Mouse (Mus musculus) liver, embryonic 16.5 days (tissue): ENCODE measurements around the gene Nfya. TPM values are rescaled to one million over a fixed set of nuclear protein-coding genes. Genes with fewer than 3 reads are reported as not detected.

Experiments
- ATAC-seq: fragments of 200-750 bp; cut with Nextera tagmentation; 2 replicates; pipeline ENCODE4 v1.8.0; 2017; ENCODE audit warnings: low read depth, mild to moderate bottlenecking, moderate number of reproducible peaks, moderate library complexity
- H3K27ac ChIP-seq: fragments of 300-500 bp; sonication (generic); 2 replicates; pipeline ENCODE4 v1.5.1; 2014; ENCODE audit warnings: mild to moderate bottlenecking, low read length
- H3K27me3 ChIP-seq: fragments of 300-500 bp; sonication (generic); 2 replicates; pipeline ENCODE4 v1.6.1; 2014; ENCODE audit warnings: low read depth, low read length, mixed read lengths; ENCODE audit not compliant: control insufficient read depth, insufficient read depth
- H3K36me3 ChIP-seq: fragments of 300-500 bp; sonication (generic); 2 replicates; pipeline ENCODE4 v1.6.1; 2014; ENCODE audit warnings: mild to moderate bottlenecking; ENCODE audit not compliant: control insufficient read depth, insufficient read depth
- H3K4me1 ChIP-seq: fragments of 300-500 bp; sonication (generic); 2 replicates; pipeline ENCODE4 v1.6.1; 2014; ENCODE audit warnings: low read depth, low read length, mixed read lengths; ENCODE audit not compliant: control insufficient read depth
- H3K4me2 ChIP-seq: fragments of 300-500 bp; sonication (generic); 2 replicates; pipeline ENCODE4 v1.6.1; 2014; ENCODE audit warnings: low read depth, low read length, mixed read lengths
- H3K4me3 ChIP-seq: fragments of 300-500 bp; sonication (generic); 2 replicates; pipeline ENCODE4 v1.5.1; 2014; ENCODE audit warnings: low read depth, mild to moderate bottlenecking, low read length
- H3K9ac ChIP-seq: fragments of 300-500 bp; sonication (generic); 2 replicates; pipeline ENCODE4 v1.6.1; 2014; ENCODE audit warnings: low read depth, low read length
- H3K9me3 ChIP-seq: fragments of 300-500 bp; sonication (generic); replicated peaks from 2 replicates; pipeline ENCODE4 v1.6.1; 2016; ENCODE audit warnings: low read length; ENCODE audit not compliant: control insufficient read depth
- WGBS: fragments of 180-500 bp; shearing (Covaris S2); extraction: QIAGEN DNeasy Blood & Tissue Kit; methylation state at CpG from one replicate; pipeline ENCODE4 v1.1.7; 2014; ENCODE audit not compliant: insufficient replicate concordance; 5-methylcytosine and 5-hydroxymethylcytosine counted together
- polyA plus RNA-seq: library from polyadenylated mRNA; unstranded; fragments of >200 nt; fragmentation: Nextera tagmentation; extraction: Ambion mirVana; gene quantifications from 2 replicates; pipeline ENCODE4 v1.2.1, GENCODE M21; 2015

Nfya gene
- 6.6 and 7.0 TPM in 2 replicates for polyA plus RNA-seq

DNA sequence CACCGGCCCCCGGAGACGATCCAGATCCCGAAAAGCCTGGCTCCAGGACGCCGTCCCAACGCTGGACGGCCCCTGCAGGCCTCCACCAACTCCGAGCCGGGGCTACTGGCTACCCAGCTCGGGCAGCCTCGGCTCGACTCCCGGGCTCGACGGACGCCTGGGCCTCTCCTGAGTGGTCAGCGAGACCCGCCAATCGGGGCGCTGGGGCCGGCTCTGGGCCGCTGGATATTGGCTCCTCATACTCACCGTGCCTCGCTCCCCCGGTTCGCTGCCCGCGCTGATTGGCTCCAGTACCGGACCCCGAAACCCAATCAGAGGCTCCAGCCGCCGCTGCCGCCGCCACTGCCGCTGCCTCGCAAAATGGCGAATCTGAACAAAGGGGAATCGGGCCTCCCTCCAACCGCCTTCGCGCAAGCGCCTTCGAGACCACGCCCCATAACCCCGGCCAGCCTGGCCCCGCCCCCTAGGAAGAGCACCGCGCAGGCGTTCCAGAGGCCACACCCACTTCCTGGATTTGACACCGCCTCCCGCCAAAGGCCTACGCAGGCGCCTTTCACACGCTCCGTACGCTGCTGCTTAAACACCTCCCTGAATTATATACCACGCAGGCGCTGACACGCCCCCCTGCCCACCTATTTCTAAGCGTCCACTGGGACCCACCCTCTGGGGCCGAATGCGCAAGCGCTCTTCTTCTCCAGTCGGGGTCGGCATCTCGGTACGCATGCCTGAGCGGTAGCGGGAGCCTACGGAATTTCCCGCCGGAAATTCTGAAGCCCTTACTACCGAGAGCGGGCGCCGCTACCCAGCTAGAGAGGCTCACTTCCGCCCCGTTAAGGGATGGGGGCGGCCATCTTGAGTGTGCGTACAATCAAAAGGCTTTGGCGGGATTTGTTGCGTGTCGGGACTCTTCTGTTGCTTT lies at the start of gene Nfya, which contains the start of gene Oard1:
Nfya (minus strand) TSS at position 527 of the 919 bp plus-strand sequence.
Oard1 (plus strand) TSS at position 635 of the 919 bp plus-strand sequence.
- peak within 1 kb of the TSS; percentile 99 for H3K9ac ChIP-seq
- H3K4me1 ChIP-seq, result peaks cover 42% of the 10 kb centered on the region

DNA sequence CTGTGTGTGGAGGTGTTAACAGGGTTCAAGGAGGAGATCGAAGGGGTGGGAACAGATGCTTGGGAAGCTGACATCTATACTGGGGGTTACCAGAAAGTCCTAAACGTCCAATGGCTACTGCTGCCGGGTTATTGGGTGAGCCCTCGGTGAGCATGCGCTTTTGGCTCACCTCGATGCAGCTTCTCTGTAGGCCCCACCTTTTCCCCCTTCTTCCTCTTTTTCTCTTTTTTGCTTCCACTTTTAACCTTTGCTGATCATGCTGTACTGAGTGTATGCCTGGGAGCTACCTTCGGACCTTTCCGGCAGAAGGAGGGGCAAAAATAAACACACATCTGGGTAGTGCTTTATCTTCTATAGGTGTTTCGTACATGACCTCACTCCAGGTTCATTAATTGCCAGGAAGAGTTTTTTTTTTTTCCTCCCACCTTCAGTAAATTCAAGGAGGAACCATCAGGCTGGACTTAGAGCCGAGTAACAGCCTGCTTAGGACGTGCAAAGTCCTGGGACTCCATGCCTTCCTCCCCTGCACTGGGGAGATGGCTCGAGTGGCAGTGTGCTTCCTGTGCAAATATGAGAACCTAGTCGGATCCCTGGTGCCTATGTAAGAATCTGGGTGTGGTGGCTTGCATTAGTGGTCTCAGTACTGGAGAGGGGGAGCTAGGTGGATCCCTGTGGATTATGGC lies 48.4 kb upstream of the Nfya start:
- 43% methylated on average over 13 of the region's 13 CpGs for WGBS
- Histone ChIP-seq H3K9me3 (no peaks in the 10 kb centered on the region), H3K27me3 (no peaks in the 10 kb centered on the region), H3K4me1 (peaks cover 28% of the 10 kb centered on the region), H3K4me3 (no peak overlapping the region), H3K9ac (no peak overlapping the region), H3K4me2 (no peak overlapping the region), H3K27ac (no peak overlapping the region), H3K36me3 (no peaks in the 10 kb centered on the region)
- ATAC-seq, result no peak

More for the DNA sequence above, at the start of gene Nfya, which contains the start of gene Oard1:
- ATAC-seq, result peak; percentile 87
- Histone ChIP-seq H3K27me3 (no peaks in the 10 kb centered on the region), H3K4me2 (peak within 1 kb of the TSS; percentile 77), H3K4me3 (peak within 1 kb of the TSS; percentile 97), H3K36me3 (peaks cover 22% of the 10 kb centered on the region), H3K27ac (peak within 1 kb of the TSS; percentile 100), H3K9me3 (no peaks in the 10 kb centered on the region)
- under 1% methylated on average over 84 of the region's 84 CpGs for WGBS

DNA sequence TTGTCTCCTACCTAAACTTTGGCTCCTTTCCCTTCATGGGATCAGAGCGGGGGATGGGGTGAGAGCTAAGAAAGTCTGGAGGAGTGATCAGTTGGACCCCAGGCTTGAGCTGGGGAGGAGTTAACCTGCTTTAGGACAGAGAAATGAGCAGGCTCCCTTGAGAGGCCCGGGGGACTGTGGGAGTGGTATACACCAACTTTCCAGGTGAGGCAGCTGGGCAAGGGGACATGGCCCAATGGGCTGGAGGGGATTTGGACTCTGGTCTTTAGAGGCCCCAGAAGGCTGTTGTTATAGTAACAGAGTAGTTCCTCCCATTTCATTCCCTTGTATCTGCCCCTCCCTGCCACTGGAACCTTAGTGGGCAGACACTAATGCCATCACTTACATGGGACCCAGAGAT lies 46.2 kb upstream of the Nfya start:
- H3K27ac ChIP-seq, result 0 out of 2 replicates have a peak overlapping the region, but pooled peaks have one; percentile 4
- H3K27me3 ChIP-seq, result no peaks in the 10 kb centered on the region
- ATAC-seq, result no peak
- H3K9ac ChIP-seq, result peak overlapping the region; percentile 6; the same call in 1 of the 2 replicates
- 82% methylated on average over 2 of the region's 2 CpGs for WGBS
- H3K4me2 ChIP-seq, result peak overlapping the region; percentile 10; the same call in 1 of the 2 replicates
- no peaks in the 10 kb centered on the region for H3K9me3 ChIP-seq
- peak overlapping the region; percentile 44 for H3K4me3 ChIP-seq
- H3K36me3 ChIP-seq, result no peaks in the 10 kb centered on the region
- H3K4me1 ChIP-seq, result peaks cover 40% of the 10 kb centered on the region

DNA sequence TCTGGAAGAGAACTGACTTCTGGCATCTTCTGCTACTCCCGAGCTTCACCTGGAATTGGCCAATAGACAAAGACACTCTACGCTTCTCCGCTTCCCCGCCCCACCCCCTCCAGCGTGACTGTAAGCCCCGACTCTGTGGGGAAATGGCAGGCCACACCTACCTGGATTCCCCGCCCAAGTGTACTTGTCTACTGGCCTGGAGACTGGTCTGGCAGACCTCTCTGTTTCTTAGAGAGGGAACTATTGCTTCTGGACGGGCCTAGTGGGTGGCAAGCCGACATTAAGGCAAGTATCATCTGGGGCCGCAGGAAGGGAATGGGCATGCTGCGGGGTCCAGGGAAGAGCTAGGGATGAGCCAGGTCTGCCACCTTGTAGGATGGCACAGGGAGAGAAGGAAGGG lies 45.0 kb upstream of the Nfya start, which contains the start of gene Unc5cl:
Unc5cl (plus strand) TSS at position 214 of the 400 bp plus-strand sequence.
- peak within 1 kb of the TSS; percentile 44 for H3K4me3 ChIP-seq
- ATAC-seq, result no peak

DNA sequence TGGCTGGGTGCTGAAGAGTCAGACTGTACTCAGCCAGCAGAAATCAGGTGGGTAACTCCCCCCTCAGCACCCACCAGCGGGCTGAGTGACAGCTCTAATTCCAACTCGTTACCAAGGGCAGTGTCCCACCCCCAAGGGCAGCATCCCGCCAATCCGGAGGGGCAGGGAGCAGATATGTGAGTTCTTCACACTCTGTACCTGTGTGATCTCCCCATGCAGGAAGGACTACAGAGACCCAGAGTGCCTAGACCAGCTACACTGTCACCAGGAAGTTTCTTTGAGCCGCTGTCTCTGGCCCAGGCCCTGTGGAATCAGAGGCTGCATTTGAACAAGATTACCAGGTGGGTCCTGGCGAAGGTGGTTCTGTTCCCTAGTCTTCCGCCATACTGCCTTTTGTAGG lies 44.5 kb upstream of the Nfya start:
- Histone ChIP-seq H3K36me3 (no peaks in the 10 kb centered on the region), H3K9me3 (no peaks in the 10 kb centered on the region), H3K27me3 (no peaks in the 10 kb centered on the region), H3K4me1 (peaks cover 49% of the 10 kb centered on the region), H3K9ac (peak overlapping the region; percentile 22; the same call in 1 of the 2 replicates), H3K27ac (peak overlapping the region; percentile 55), H3K4me3 (peak overlapping the region; percentile 44), H3K4me2 (peak overlapping the region; percentile 43)
- ATAC-seq, result no peak
- 55% methylated on average over 7 of the region's 7 CpGs for WGBS

More for the DNA sequence above, 45.0 kb upstream of the Nfya start, which contains the start of gene Unc5cl:
- peaks cover 46% of the 10 kb centered on the region for H3K4me1 ChIP-seq
- H3K27ac ChIP-seq, result peak within 1 kb of the TSS; percentile 55
- H3K9me3 ChIP-seq, result no peaks in the 10 kb centered on the region
- WGBS, result 40% methylated on average over 11 of the region's 11 CpGs
- H3K4me2 ChIP-seq, result peak within 1 kb of the TSS; percentile 43
- H3K36me3 ChIP-seq, result no peaks in the 10 kb centered on the region
- H3K27me3 ChIP-seq, result no peaks in the 10 kb centered on the region
- peak within 1 kb of the TSS; percentile 56 for H3K9ac ChIP-seq

DNA sequence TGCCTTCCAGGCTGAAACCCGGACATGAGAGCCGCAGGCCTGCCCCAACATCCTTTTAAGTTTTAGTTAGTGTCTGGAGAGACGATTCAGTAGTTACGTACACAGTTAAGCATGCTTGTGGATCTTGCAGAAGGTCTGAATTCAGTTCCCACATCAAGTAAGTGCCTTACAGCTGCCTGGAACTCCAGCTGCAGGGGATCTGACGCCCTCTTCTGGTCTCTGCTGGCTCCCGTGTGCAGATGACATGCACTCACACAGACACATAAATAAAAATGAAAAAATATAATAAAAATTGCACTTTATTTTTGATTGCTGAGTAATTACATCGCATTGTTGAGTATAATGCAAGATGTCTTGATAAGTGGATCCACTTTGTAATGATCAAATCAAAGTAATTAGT lies 43.8 kb upstream of the Nfya start:
- peaks cover 56% of the 10 kb centered on the region for H3K4me1 ChIP-seq
- no peak overlapping the region for H3K9ac ChIP-seq
- no peak overlapping the region for H3K27ac ChIP-seq
- H3K27me3 ChIP-seq, result no peaks in the 10 kb centered on the region
- 61% methylated on average over 7 of the region's 7 CpGs for WGBS
- H3K4me3 ChIP-seq, result no peak overlapping the region
- no peak for ATAC-seq
- no peak overlapping the region for H3K4me2 ChIP-seq
- H3K36me3 ChIP-seq, result peaks cover 6% of the 10 kb centered on the region; the same call in 1 of the 2 replicates
- no peaks in the 10 kb centered on the region for H3K9me3 ChIP-seq

DNA sequence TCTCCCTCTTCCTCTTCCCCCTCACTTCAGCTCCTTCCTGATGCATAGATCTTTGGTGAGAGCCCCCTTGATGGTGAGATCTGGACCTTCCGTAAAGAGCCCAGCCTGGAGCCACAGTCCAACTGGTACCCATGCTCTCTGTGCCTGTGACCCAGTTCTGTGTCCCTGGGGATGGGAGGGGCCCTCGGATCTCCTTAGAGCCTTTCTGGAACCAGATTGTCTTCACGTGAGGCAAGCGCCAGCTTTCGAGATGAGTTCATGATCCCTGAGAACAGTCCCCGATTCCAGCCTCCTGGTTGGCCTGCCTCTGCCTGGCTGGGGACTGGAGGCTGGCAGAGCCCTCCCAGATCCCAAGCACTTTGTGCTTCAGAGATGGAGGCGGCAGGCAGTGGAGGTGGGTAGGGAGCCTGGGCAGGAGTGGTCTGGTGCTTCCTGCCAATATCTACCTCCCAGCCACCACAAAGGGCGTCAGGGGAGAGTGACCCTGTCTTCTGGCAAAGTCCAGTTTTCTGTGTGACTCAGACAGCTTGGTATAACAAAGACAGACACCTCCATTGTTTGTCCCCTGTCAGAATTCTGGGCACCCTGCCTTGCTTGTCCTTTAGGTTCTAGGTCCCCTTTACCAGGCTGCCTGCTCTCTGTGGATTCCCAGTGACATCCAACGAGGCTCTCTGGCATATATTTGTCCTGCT lies 42.2 kb upstream of the Nfya start:
- H3K27ac ChIP-seq, result peak overlapping the region; percentile 98
- peak overlapping the region; percentile 76 for H3K4me2 ChIP-seq
- peaks cover 10% of the 10 kb centered on the region; the same call in 1 of the 2 replicates for H3K36me3 ChIP-seq
- no peaks in the 10 kb centered on the region for H3K27me3 ChIP-seq
- no peaks in the 10 kb centered on the region for H3K9me3 ChIP-seq
- peaks cover 64% of the 10 kb centered on the region for H3K4me1 ChIP-seq
- peak overlapping the region; percentile 64 for H3K4me3 ChIP-seq
- 0 out of 2 replicates have a peak, but pooled peaks have one; percentile 6 for ATAC-seq
- H3K9ac ChIP-seq, result peak overlapping the region; percentile 68
- WGBS, result 53% methylated on average over 9 of the region's 9 CpGs

DNA sequence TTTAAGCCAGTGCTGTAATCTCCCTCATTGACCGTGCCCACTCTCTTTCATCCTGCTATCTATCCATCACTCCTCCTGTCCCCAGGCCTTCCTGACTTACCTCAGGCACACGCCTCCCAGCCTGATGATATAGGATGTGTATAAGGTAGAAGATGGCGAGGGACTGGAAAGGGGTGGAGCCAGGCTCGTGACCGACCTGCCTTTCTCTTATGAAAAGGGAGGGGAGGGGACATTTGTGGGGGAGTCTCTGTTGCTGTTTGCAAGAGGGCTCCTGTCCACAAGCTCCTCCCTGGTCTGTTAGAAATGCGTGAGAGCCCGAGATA lies 41.6 kb upstream of the Nfya start, which contains the start of gene Tspo2:
Tspo2 (minus strand) TSS at position 170 of the 323 bp plus-strand sequence.
- 22% methylated on average over 7 of the region's 7 CpGs for WGBS
- Histone ChIP-seq H3K9me3 (no peaks in the 10 kb centered on the region), H3K4me3 (peak within 1 kb of the TSS; percentile 64), H3K27ac (peak within 1 kb of the TSS; percentile 98), H3K27me3 (no peaks in the 10 kb centered on the region), H3K9ac (peak within 1 kb of the TSS; percentile 77), H3K4me1 (peaks cover 68% of the 10 kb centered on the region), H3K4me2 (peak within 1 kb of the TSS; percentile 78), H3K36me3 (peaks cover 10% of the 10 kb centered on the region; the same call in 1 of the 2 replicates)
- peak; percentile 76 for ATAC-seq
